Mouse (Mus musculus) CD8-positive naive resting alpha-beta T cell, adult 2 months (primary cell): ENCODE measurements around the gene Tcte2.

ENCODE experiments used
- DNase-seq, 2 experiments: peaks; one replicate each; pipeline ENCODE4 v3.0.0; 2022; ENCODE audit warnings: low read depth in 2 of 2, low spot score in 2 of 2

Tcte2 gene

DNA sequence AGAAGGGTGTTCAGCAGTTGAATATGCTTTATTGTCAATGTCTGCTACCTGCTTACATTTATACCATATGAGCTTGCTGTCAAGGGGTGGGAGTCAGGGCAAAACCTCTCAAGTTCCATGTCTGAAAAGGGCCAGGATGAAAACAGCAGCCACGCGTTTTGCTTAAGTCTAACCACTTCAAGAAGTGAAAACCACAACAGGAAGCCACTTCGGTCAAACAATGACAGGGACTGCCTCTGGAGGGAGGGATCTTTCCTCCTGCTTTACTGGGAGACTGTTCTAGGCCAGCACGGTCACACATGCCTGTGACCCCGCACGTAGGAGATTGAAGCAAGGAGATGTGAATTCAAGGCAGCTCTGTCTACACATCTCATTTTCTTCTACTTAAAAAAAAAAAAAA lies 15.3 kb downstream of the Tcte2 start:
- DNase-seq: no peak

DNA sequence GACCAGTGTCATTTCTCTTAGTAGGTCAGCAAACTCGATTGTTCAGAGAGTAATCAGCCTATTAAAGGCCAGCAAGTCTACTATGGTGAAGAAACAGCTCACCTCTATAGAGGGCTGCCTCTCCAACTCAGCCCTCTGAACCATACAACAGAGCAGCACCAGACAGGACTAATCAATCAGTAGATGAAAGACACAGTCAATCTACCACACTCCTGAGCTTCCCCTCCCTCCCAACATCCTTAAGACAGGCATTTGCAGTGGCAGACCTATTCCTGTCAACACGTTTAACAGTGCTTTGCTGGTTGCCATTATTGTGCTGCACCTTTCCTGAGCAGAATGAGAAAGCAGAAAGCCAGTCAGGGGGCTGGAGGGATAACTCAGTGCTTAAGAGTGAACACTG lies 16.3 kb downstream of the Tcte2 start:
- no peak for DNase-seq

- no peak for DNase-seq
Measured at GRCm38 (mm10) chr17:13744824-13745223, 16.8 kb downstream of the Tcte2 start.

DNA sequence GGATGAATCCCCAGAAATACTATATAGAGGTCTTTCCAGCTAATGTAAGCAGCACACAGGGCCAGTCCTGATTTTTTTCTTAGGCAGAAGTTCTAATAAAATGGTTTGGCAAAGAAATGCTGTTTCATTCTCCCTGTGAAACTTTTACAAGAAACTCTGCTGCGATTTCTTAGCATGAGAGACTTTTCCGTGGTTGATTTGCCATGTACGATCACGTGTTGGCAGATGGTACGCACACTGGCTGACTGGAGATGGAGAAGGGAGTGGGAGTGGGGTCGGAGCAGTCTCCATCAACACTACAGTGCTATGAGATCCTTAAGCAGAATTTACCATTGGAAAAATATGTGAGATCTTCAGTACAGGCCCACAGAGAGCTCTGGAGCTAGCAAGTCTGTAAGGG lies 17.4 kb downstream of the Tcte2 start:
- DNase-seq: no peak

DNA sequence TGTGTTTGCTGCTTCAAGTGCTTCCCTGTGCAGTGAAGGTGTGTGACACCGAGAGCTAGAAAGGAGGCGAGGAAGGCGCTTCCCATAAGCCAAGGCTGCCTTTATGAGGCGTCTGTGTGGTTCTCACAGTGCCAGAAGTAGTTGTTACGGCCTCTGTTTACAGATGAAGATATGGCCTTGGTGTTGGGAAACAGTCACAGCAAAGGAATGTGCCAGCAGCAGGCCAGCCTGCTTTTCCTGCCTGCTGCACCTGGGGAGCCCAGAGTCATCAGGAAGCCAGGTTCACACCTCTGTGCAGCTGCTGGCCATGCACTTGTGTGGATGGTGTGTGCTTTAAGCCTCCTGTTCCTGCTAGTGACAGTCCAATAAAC lies 17.9 kb downstream of the Tcte2 start:
- no peak for DNase-seq

- no peak for DNase-seq
Measured at GRCm38 (mm10) chr17:13742941-13743708, 18.5 kb downstream of the Tcte2 start.

GRCm38 (mm10) chr17:13742334-13742733 lies 19.3 kb downstream of the Tcte2 start:
- no peak for DNase-seq

DNA sequence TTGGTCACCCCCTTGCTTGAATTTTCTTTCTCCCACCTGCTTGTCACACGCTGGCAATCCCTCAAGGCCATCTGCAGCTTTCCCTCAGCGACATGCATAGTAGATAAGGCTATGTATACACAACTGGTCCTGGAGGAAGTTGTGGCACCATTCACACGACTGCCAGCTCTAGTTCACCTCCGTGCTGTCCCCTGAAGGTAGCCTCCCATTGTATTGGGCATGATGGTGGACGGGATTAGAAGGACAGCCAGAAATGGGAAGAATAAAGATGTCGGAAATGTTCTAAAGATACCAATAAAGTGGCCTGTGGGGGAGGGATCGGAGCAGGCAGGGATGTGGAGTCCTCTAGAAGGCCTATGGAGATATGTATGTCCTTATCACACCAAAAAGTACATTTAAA lies 20.0 kb downstream of the Tcte2 start:
- no peak for DNase-seq

DNA sequence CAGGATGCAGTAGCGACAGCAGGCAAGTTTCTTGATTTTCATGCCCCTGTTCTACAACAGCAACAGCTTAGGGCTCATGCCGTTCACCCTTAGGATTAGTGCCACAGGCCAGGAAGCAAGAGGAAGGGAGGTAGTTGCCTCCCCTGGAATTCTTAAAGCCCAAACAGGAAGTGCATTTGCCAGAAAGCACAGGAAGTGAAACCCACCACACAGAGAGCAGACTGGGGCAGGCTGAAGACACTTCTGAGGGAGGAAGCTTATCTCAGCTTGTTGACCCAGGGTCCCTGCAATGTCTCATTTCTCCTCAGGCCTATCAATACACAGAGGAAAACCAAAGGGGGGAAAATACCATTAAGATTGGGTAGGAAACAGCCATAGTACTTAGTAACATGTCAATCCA lies 20.8 kb downstream of the Tcte2 start:
- no peak for DNase-seq

GRCm38 (mm10) chr17:13739981-13740380 lies 21.6 kb downstream of the Tcte2 start:
- DNase-seq: no peak

GRCm38 (mm10) chr17:13738916-13739315 lies 22.7 kb downstream of the Tcte2 start:
- no peak for DNase-seq

DNA sequence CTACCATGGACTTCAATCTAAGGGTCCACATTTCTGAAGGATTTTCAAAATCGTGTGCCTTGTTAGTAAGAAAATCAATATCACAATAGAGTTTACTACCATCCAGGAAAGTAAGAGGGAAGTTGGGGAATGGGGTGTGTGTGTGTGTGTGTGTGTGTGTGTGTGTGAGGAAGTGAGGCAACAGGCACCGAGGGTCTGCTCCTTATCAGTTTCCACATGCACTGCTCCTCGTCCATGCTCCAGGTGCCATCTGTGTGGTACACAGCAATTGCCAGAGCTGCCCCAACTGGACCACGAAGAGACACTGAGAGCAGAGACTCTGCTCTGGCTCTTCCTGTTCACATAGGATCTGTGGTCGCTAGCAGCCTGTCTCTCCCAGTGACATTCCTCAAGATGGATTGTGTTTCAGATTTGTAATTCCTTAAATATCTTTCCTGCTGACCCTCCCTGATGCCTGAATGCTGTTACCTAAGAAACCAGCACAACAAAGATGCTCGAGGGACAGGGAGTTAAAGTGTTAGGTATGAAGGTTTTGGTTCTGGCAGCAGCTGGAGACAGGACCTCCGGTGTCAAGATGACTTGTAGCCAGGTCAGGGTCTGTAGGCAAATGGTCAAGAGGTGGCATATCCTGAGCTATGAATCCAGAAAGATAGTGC lies 23.4 kb downstream of the Tcte2 start:
- DNase-seq: no peak

GRCm38 (mm10) chr17:13737336-13737735 lies 24.3 kb downstream of the Tcte2 start:
- no peak for DNase-seq

- DNase-seq: no peak
Measured at GRCm38 (mm10) chr17:13735803-13736282, 25.8 kb downstream of the Tcte2 start.

GRCm38 (mm10) chr17:13735057-13735456 lies 26.6 kb downstream of the Tcte2 start:
- DNase-seq: no peak

GRCm38 (mm10) chr17:13733971-13734370 lies 27.7 kb downstream of the Tcte2 start:
- no peak for DNase-seq

- no peak for DNase-seq
Measured at GRCm38 (mm10) chr17:13732685-13733084, 28.9 kb downstream of the Tcte2 start.

GRCm38 (mm10) chr17:13731727-13732112 lies 29.9 kb downstream of the Tcte2 start:
- no peak for DNase-seq

GRCm38 (mm10) chr17:13730980-13731726 lies 30.5 kb downstream of the Tcte2 start:
- DNase-seq: no peak

DNA sequence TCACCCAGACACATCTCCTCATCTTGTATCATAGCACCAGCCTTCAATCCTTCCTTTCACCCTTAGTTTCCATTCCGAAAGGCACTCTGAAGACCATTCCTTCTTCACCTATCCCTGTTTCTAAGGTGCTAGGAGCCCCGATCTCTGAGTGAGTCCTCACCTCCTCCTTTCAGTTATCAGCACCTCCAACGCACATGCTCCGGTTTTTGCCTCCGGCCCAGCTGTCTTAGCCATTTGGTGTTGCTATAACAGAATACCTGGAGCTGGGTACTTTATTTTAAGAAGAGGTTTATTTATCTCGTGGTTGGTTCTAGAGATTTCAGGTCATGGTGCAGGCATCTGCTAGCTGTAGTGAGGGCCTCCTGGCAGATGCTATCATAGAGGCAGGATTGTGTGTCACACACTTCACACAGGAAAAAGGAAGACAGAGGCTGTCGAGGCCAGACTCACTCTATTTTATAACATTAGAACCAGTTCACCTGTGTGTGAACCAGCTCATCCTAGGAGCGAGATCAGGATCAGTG lies 34.7 kb downstream of the Tcte2 start:
- no peak for DNase-seq

DNA sequence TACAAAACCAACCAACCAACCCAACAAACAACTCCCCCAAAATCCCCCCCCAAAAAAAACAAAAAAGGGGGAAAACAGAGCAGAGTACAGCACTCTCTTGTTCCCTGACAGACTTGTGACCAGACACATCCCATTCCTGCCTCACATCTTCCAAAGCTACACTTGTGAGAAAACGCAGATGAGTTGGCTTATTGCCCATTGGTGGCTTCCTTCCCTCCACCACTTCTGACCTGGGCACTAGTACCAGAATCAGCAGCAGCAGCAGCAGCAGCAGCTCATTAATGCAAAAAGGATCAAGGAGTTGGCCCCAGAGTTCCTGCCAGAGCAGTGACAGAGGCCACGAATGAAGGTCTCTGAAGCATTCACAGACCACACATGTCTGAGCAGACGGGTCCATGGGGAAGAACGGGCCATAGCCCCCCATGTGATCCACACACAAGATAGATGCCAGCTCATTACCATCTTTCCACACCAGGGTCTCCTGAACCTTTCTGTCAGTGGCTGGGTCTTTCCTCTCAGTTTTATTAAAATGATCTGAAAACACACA lies 36.5 kb downstream of the Tcte2 start:
- DNase-seq: no peak

DNA sequence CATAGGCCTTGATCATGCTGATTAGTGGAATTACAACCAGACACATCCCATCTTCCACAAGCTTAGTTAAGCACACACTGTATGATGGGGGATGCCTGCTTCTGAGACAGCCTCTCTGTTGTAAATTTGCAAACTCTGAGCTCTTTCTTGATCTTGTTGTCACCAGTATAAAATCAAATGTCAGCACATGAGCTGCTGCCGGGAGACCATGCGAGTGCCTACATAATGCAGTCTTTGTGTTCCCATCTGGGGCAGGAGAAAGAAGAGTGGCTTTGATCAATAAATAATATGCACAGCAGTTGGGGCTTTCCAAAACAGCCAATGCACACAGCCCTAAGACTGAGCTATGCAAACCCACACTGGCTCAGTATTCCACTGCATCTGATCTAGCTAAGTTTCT lies 39.2 kb downstream of the Tcte2 start:
- no peak for DNase-seq
